19 mouse cellular contexts compared by ENCODE assay signal in the genomic region with DNA sequence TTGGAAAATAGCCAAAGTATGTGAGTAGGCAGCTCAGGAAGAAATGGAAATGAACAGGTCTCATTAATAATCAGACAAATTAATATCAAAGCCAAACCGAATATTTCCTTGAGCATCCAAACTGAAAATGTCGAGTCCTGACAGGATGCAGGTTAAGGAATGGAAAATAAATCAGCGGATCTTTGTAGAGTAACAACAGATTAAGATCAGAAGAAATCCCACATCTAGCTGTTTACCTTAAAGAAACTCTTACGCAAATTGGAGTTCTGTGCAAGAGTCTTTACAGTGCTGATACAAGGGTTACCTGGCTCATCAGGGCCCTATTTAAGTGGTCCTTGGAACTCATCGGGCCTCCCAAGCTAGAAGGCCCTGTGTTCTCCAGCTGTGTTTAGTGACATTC.
A peak's percentile ranks its signal among the peaks of the same experiment; 100 is the strongest.
DNase-seq lines count a peak whose midpoint lies in the region; ATAC-seq lines count a peak whose summit lies in the region.
"Had no signal": no experiment of that assay in that cellular context is flagged by ENCODE, and none has a peak within 500 bp of the region (broad histone marks: within the 10 kb centered on the region; RNA-seq: fewer than 3 reads in every experiment).

No protein-coding gene starts in this region.

- H3K4me2 ChIP-seq in liver, embryonic 12.5 days, result no peak overlapping the region

- DNase-seq in fat pad, adult 2 months (ENCODE audit: extremely low read depth, low read depth, low spot score), result peak; percentile 63
- DNase-seq in gonadal fat pad, adult 2 months (ENCODE audit: low read depth), result peak; percentile 70
- DNase-seq in adrenal gland, postnatal 25 days, result no peak
- DNase-seq: adrenal gland, adult 2 months; adrenal gland, adult 8-10 months; adrenal gland, postnatal 10 days; adrenal gland, postnatal 14 days; adrenal gland, postnatal 36 days; B cell, adult 2 months; cerebellum, adult 11 months; cerebellum, adult 11-12 months; cerebellum, adult 18-20 months; cerebellum, adult 2 months had no signal

- no peaks in the 10 kb centered on the region for H3K36me3 ChIP-seq in liver, embryonic 12.5 days
- H3K36me3 ChIP-seq: G1E had no signal

- no peaks in the 10 kb centered on the region for H3K9me3 ChIP-seq in liver, embryonic 12.5 days (replicated peaks)

- no peaks in the 10 kb centered on the region for H3K4me1 ChIP-seq in liver, embryonic 12.5 days

- no peaks in the 10 kb centered on the region for H3K27me3 ChIP-seq in liver, embryonic 12.5 days (replicated peaks)
- H3K27me3 ChIP-seq: CH12.LX, Patski had no signal

- 72% methylated on average over 5 of the region's 5 CpGs for WGBS in liver, embryonic 12.5 days (ENCODE audit: insufficient replicate concordance)

- no peak for ATAC-seq in liver, embryonic 12.5 days
- ATAC-seq: activated CD4-positive, CD25-positive, alpha-beta regulatory T cell, adult 4 months; CD4-positive, CD25-positive, alpha-beta regulatory T cell, adult 4 months; Patski had no signal

- no peak overlapping the region for H3K27ac ChIP-seq in liver, embryonic 12.5 days

- no peak overlapping the region for H3K4me3 ChIP-seq in liver, embryonic 12.5 days

- no peak overlapping the region for H3K9ac ChIP-seq in liver, embryonic 12.5 days
